Mouse (Mus musculus) CD4-positive, CD25-positive, alpha-beta regulatory T cell, adult 9 weeks (primary cell): ENCODE measurements around the gene Ifna7. TPM values are rescaled to one million over a fixed set of nuclear protein-coding genes. Genes with fewer than 3 reads are reported as not detected.

ENCODE experiments used
- polyA plus RNA-seq: library from polyadenylated mRNA; unstranded; fragments of 100-300 nt; shearing (Covaris generic); gene quantifications from one replicate; pipeline ENCODE4 v1.2.1, GENCODE M21; 2017

The Ifna7 gene
- polyA plus RNA-seq: not detected

DNA sequence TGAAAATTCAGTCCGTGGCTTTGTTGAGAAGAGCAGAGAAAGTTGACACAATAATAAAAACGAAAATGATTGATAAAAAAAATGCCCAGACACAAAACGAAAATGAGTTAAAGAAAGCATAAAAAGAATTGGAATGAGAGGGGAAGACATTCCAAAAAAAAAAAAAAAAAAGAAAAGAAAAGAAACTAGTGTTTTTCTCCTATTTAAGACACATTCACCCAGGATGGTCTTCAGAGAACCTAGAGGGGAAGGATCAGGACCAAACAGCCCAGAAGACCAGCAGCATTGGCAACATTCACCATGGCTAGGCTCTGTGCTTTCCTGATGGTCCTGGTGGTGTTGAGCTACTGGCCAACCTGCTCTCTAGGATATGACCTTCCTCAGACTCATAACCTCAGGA, at the start of gene Ifna7:
Gene Ifna7, plus strand, starts transcription at position 301 of the 400 bp plus-strand sequence.

DNA sequence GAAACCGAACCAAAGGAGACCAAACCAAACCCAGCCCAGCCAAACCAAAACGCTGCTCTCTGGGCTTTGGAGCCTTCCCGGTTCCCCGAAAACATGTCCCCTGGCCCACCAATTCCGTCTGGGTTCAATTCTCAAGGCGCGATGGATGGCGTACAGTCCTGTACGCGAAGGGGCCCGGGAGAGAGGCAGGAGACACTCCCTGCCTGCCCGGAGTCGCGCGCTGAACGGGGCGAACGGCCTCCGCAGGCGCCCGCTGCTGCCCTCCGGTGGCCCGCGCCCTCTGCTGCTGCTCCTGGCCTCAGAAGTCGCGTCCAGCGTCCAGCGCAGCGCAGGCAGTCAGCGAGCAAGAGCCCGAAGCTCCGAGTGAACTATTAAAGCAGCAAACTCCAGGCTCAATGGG, 42.5 kb upstream of the Ifna7 start, which contains the start of gene Gm13290:
Gene Gm13290, plus strand, starts transcription at position 301 of the 400 bp plus-strand sequence.

DNA sequence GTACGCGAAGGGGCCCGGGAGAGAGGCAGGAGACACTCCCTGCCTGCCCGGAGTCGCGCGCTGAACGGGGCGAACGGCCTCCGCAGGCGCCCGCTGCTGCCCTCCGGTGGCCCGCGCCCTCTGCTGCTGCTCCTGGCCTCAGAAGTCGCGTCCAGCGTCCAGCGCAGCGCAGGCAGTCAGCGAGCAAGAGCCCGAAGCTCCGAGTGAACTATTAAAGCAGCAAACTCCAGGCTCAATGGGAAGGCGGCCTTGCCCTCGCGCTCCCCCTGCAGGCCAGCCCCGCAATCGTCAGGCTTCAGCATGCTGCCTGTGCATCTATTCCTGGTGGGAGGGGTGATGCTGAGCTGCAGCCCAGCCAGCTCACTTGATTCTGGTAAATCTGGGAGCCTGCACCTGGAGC, 39.4 kb upstream of the Ifna7 start, which contains the start of gene Gm13289:
Gene Gm13289, plus strand, starts transcription at position 301 of the 400 bp plus-strand sequence.

DNA sequence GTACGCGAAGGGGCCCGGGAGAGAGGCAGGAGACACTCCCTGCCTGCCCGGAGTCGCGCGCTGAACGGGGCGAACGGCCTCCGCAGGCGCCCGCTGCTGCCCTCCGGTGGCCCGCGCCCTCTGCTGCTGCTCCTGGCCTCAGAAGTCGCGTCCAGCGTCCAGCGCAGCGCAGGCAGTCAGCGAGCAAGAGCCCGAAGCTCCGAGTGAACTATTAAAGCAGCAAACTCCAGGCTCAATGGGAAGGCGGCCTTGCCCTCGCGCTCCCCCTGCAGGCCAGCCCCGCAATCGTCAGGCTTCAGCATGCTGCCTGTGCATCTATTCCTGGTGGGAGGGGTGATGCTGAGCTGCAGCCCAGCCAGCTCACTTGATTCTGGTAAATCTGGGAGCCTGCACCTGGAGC, 36.5 kb upstream of the Ifna7 start, which contains the start of gene Gm13272:
Gene Gm13272, plus strand, starts transcription at position 301 of the 400 bp plus-strand sequence.

DNA sequence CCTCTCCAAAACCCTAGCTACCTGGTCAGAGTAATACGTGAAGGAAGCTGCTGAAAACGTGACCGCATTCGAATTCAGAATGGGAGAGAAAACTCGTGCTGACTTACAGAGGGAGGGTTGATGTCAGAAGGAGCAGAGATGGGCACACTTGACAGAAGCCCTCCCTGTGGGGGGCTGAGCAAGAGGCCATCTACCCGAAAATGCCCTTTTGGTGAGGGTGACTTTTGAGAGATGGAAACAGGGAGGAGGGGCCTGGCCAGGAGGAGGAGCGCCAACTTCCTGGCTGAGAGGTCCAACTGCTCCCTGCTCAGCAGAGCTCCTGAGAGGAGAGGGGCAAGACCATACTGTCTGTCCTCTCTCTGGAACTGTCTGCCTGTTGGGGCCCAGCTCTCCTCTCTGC, 34.2 kb upstream of the Ifna7 start, which contains the start of gene Ifnz:
Gene Ifnz, plus strand, starts transcription at position 301 of the 400 bp plus-strand sequence.

DNA sequence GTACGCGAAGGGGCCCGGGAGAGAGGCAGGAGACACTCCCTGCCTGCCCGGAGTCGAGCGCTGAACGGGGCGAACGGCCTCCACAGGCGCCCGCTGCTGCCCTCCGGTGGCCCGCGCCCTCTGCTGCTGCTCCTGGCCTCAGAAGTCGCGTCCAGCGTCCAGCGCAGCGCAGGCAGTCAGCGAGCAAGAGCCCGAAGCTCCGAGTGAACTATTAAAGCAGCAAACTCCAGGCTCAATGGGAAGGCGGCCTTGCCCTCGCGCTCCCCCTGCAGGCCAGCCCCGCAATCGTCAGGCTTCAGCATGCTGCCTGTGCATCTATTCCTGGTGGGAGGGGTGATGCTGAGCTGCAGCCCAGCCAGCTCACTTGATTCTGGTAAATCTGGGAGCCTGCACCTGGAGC, 30.6 kb upstream of the Ifna7 start, which contains the start of gene Gm13276:
Gene Gm13276, plus strand, starts transcription at position 301 of the 400 bp plus-strand sequence.

DNA sequence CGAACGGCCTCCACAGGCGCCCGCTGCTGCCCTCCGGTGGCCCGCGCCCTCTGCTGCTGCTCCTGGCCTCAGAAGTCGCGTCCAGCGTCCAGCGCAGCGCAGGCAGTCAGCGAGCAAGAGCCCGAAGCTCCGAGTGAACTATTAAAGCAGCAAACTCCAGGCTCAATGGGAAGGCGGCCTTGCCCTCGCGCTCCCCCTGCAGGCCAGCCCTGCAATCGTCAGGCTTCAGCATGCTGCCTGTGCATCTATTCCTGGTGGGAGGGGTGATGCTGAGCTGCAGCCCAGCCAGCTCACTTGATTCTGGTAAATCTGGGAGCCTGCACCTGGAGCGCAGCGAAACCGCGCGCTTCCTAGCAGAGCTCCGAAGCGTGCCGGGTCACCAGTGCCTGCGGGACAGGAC, 27.6 kb upstream of the Ifna7 start, which contains the start of gene Gm13277:
Gene Gm13277, plus strand, starts transcription at position 231 of the 400 bp plus-strand sequence.

DNA sequence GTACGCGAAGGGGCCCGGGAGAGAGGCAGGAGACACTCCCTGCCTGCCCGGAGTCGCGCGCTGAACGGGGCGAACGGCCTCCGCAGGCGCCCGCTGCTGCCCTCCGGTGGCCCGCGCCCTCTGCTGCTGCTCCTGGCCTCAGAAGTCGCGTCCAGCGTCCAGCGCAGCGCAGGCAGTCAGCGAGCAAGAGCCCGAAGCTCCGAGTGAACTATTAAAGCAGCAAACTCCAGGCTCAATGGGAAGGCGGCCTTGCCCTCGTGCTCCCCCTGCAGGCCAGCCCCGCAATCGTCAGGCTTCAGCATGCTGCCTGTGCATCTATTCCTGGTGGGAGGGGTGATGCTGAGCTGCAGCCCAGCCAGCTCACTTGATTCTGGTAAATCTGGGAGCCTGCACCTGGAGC, 24.8 kb upstream of the Ifna7 start, which contains the start of gene Gm13278:
Gene Gm13278, plus strand, starts transcription at position 301 of the 400 bp plus-strand sequence.

DNA sequence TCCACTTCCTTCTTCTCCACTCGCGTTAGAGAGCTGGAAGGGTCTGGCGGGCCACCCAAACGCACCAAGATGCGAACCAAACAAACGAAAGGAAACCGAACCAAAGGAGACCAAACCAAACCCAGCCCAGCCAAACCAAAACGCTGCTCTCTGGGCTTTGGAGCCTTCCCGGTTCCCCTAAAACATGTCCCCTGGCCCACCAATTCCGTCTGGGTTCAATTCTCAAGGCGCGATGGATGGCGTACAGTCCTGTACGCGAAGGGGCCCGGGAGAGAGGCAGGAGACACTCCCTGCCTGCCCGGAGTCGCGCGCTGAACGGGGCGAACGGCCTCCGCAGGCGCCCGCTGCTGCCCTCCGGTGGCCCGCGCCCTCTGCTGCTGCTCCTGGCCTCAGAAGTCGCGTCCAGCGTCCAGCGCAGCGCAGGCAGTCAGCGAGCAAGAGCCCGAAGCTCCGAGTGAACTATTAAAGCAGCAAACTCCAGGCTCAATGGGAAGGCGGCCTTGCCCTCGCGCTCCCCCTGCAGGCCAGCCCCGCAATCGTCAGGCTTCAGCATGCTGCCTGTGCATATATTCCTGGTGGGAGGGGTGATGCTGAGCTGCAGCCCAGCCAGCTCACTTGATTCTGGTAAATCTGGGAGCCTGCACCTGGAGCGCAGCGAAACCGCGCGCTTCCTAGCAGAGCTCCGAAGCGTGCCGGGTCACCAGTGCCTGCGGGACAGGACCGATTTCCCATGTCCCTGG, 21.9 kb upstream of the Ifna7 start, which contains the start of gene Gm13275:
Gene Gm13275, plus strand, starts transcription at position 552 of the 740 bp plus-strand sequence.

DNA sequence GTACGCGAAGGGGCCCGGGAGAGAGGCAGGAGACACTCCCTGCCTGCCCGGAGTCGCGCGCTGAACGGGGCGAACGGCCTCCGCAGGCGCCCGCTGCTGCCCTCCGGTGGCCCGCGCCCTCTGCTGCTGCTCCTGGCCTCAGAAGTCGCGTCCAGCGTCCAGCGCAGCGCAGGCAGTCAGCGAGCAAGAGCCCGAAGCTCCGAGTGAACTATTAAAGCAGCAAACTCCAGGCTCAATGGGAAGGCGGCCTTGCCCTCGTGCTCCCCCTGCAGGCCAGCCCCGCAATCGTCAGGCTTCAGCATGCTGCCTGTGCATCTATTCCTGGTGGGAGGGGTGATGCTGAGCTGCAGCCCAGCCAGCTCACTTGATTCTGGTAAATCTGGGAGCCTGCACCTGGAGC, 18.9 kb upstream of the Ifna7 start, which contains the start of gene Gm13279:
Gene Gm13279, plus strand, starts transcription at position 301 of the 400 bp plus-strand sequence.

DNA sequence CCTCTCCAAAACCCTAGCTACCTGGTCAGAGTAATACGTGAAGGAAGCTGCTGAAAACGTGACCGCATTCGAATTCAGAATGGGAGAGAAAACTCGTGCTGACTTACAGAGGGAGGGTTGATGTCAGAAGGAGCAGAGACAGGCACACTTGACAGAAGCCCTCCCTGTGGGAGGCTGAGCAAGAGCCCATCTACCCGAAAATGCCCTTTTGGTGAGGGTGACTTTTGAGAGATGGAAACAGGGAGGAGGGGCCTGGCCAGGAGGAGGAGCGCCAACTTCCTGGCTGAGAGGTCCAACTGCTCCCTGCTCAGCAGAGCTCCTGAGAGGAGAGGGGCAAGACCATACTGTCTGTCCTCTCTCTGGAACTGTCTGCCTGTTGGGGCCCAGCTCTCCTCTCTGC, 16.7 kb upstream of the Ifna7 start, which contains the start of gene Gm13285:
Gene Gm13285, plus strand, starts transcription at position 301 of the 400 bp plus-strand sequence.

DNA sequence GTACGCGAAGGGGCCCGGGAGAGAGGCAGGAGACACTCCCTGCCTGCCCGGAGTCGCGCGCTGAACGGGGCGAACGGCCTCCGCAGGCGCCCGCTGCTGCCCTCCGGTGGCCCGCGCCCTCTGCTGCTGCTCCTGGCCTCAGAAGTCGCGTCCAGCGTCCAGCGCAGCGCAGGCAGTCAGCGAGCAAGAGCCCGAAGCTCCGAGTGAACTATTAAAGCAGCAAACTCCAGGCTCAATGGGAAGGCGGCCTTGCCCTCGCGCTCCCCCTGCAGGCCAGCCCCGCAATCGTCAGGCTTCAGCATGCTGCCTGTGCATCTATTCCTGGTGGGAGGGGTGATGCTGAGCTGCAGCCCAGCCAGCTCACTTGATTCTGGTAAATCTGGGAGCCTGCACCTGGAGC, 13.1 kb upstream of the Ifna7 start, which contains the start of gene Gm13287:
Gene Gm13287, plus strand, starts transcription at position 301 of the 400 bp plus-strand sequence.

DNA sequence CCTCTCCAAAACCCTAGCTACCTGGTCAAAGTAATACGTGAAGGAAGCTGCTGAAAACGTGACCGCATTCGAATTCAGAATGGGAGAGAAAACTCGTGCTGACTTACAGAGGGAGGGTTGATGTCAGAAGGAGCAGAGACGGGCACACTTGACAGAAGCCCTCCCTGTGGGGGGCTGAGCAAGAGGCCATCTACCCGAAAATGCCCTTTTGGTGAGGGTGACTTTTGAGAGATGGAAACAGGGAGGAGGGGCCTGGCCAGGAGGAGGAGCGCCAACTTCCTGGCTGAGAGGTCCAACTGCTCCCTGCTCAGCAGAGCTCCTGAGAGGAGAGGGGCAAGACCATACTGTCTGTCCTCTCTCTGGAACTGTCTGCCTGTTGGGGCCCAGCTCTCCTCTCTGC, 10.8 kb upstream of the Ifna7 start, which contains the start of gene Gm13288:
Gene Gm13288, plus strand, starts transcription at position 301 of the 400 bp plus-strand sequence.

DNA sequence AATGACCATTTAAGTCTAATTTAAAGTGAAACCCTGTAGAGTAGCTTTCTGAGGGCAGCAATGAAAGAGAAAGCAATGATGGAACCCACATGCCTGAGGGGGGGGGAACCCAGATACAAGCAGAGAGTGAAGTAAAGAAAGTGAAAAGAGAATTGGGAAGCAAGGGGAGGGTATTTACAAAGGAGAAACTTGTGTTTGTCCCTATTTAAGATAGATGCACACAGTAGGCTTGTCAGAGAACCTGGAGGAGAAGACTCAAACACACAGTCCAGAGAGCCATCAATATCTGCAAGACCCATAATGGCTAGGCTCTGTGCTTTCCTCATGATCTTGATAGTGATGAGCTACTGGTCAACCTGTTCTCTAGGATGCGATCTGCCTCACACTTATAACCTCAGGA, 3.6 kb downstream of the Ifna7 start, which contains the start of gene Ifna11:
Gene Ifna11, plus strand, starts transcription at position 301 of the 400 bp plus-strand sequence.

DNA sequence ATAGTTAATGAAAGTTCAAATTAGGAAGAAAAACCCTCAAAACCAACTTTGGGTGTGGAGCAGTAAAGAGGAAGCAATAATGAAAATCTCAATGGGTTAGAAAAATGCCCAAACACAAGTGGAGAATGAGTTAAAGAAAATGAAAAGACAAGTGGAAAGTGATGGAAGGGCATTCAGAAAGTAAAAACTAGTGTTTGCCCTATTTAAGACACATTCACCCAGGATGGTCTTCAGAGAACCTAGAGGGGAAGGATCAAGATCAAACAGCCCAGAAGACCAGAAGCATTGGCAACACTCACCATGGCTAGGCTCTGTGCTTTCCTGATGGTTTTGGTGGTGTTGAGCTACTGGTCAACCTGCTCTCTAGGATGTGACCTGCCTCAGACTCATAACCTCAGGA, 11.1 kb downstream of the Ifna7 start, which contains the start of gene Ifna6:
Gene Ifna6, plus strand, starts transcription at position 301 of the 400 bp plus-strand sequence.

DNA sequence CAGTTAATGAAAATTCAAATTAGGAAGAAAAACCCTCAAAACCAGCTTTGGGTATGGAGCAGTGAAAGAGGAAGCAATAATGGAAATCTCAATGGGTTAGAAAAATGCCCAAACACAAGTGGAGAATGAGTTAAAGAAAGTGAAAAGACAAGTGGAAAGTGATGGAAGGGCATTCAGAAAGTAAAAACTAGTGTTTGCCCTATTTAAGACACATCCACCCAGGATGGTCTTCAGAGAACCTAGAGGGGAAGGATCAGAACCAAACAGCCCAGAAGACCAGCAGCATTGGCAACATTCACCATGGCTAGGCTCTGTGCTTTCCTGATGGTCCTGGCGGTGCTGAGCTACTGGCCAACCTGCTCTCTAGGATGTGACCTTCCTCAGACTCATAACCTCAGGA, 19.2 kb downstream of the Ifna7 start, which contains the start of gene Ifna5:
Gene Ifna5, plus strand, starts transcription at position 301 of the 400 bp plus-strand sequence.

DNA sequence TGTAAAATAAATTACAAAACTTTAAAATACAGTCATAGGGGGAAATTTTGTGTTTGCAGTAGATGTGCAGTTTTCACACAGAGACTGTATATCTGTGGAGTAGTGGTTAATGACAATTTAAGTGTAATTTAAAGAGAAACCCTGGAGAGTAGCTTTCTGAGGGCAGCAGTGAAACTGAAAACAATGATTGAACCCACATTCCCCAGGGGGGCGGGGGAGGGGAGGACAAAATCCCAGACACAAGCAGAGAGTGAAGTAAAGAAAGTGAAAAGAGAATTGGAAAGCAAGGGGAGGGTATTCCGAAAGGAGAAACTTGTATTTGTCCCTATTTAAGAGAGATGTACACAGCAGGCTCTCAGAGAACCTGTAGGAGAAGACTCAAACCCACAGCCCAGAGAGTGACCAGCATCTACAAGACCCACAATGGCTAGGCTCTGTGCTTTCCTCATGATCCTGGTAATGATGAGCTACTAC, 25.4 kb downstream of the Ifna7 start, which contains the start of gene Ifna4:
Gene Ifna4, plus strand, starts transcription at position 424 of the 474 bp plus-strand sequence.

DNA sequence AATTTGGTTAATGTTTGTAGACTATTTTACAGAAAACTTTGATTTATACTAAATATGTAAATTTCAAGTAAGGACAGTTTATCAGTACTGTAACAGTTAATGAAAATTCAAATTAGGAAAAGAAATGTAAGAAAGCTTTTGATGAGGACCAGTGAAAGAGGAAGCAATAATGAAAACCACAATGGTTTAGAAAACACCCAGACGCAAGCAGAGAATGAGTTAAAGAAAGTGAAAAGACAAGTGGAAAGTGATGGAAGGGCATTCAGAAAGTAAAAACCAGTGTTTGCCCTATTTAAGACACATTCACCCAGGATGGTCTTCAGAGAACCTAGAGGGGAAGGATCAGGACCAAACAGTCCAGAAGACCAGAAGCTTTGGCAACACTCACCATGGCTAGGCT, 33.7 kb downstream of the Ifna7 start, which contains the start of gene Ifna1:
Gene Ifna1, plus strand, starts transcription at position 390 of the 400 bp plus-strand sequence.

Other genes with a start within 250 kb of the Ifna7 start
- not detected for gene Ifna14, start 244.4 kb upstream of the Ifna7 start, polyA plus RNA-seq
- gene Ifna9, start 223.8 kb upstream of the Ifna7 start, polyA plus RNA-seq: not detected
- not detected for gene Ifna12, start 212.9 kb upstream of the Ifna7 start, polyA plus RNA-seq
- not detected for gene C87499, start 181.8 kb upstream of the Ifna7 start, polyA plus RNA-seq
- gene Ifna13, start 171.8 kb upstream of the Ifna7 start, polyA plus RNA-seq: not detected
- not detected for gene Ifna16, start 139.3 kb upstream of the Ifna7 start, polyA plus RNA-seq
- not detected for gene Ifna2, start 132.3 kb upstream of the Ifna7 start, polyA plus RNA-seq
- not detected for gene Ifnab, start 124.9 kb upstream of the Ifna7 start, polyA plus RNA-seq
- not detected for gene Gm26566, start 94.4 kb upstream of the Ifna7 start, polyA plus RNA-seq
- gene Klhl9, start 93.8 kb upstream of the Ifna7 start, polyA plus RNA-seq: 13.5 TPM
- gene Gm13271, start 61.4 kb upstream of the Ifna7 start, polyA plus RNA-seq: not detected
- not detected for gene Gm13283, start 56.1 kb upstream of the Ifna7 start, polyA plus RNA-seq
- gene Gm13290, start 42.4 kb upstream of the Ifna7 start, polyA plus RNA-seq: not detected
- not detected for gene Gm13289, start 39.3 kb upstream of the Ifna7 start, polyA plus RNA-seq
- gene Gm13272, start 36.4 kb upstream of the Ifna7 start, polyA plus RNA-seq: not detected
- 0.32 TPM for gene Ifnz, start 34.1 kb upstream of the Ifna7 start, polyA plus RNA-seq
- gene Gm13276, start 30.5 kb upstream of the Ifna7 start, polyA plus RNA-seq: not detected
- gene Gm13277, start 27.6 kb upstream of the Ifna7 start, polyA plus RNA-seq: not detected
- gene Gm13278, start 24.7 kb upstream of the Ifna7 start, polyA plus RNA-seq: not detected
- not detected for gene Gm13275, start 21.7 kb upstream of the Ifna7 start, polyA plus RNA-seq
- not detected for gene Gm13279, start 18.8 kb upstream of the Ifna7 start, polyA plus RNA-seq
- 0.76 TPM for gene Gm13285, start 16.6 kb upstream of the Ifna7 start, polyA plus RNA-seq
- not detected for gene Gm13287, start 13.0 kb upstream of the Ifna7 start, polyA plus RNA-seq
- not detected for gene Gm13288, start 10.7 kb upstream of the Ifna7 start, polyA plus RNA-seq
- not detected for gene Ifna11, start 3.7 kb downstream of the Ifna7 start, polyA plus RNA-seq
- gene Ifna6, start 11.2 kb downstream of the Ifna7 start, polyA plus RNA-seq: not detected
- not detected for gene Ifna5, start 19.3 kb downstream of the Ifna7 start, polyA plus RNA-seq
- gene Ifna4, start 25.6 kb downstream of the Ifna7 start, polyA plus RNA-seq: not detected
- not detected for gene Ifna1, start 33.9 kb downstream of the Ifna7 start, polyA plus RNA-seq
- gene Ifne, start 64.0 kb downstream of the Ifna7 start, polyA plus RNA-seq: not detected